Mouse (Mus musculus) kidney, postnatal 10 days (tissue): ENCODE measurements around the gene Rbm7.
A peak's percentile ranks its signal among the peaks of the same experiment; 100 is the strongest.
"Not testable (repeated sequence)": the region's sequence is repeated elsewhere in the genome, so short reads cannot be mapped to it uniquely, and the experiment has no call there.

Source experiments
- DNase-seq: peaks from one replicate; pipeline ENCODE4 v3.0.0; 2021; ENCODE audit warnings: mixed read lengths

The Rbm7 gene

GRCm38 (mm10) chr9:48494817-48495547 lies at the start of gene Rbm7, which contains the start of gene Gm5617:
TSS of gene Rbm7 (minus strand) at chr9:48495299.
TSS of gene Gm5617 (plus strand) at chr9:48495442.
- peak; percentile 97 for DNase-seq

- peak; percentile 39 for DNase-seq
Observed at GRCm38 (mm10) chr9:48538688-48539087, 43.6 kb upstream of the Rbm7 start.

- no peak for DNase-seq
Observed at GRCm38 (mm10) chr9:48538044-48538645, 43.0 kb upstream of the Rbm7 start.

GRCm38 (mm10) chr9:48537616-48538015 lies 42.5 kb upstream of the Rbm7 start:
- DNase-seq: not testable (repeated sequence)

- no peak for DNase-seq
Observed at GRCm38 (mm10) chr9:48536414-48536813, 41.3 kb upstream of the Rbm7 start.

- DNase-seq: no peak
Observed at GRCm38 (mm10) chr9:48532730-48533129, 37.6 kb upstream of the Rbm7 start.

GRCm38 (mm10) chr9:48532203-48532602 lies 37.1 kb upstream of the Rbm7 start:
- DNase-seq: no peak

- DNase-seq: no peak
Observed at GRCm38 (mm10) chr9:48531294-48531693, 36.2 kb upstream of the Rbm7 start.

- DNase-seq: no peak
Observed at GRCm38 (mm10) chr9:48526520-48526919, 31.4 kb upstream of the Rbm7 start.

- no peak for DNase-seq
Observed at GRCm38 (mm10) chr9:48525566-48525965, 30.5 kb upstream of the Rbm7 start.

- DNase-seq: not testable (repeated sequence)
Observed at GRCm38 (mm10) chr9:48520405-48520804, 25.3 kb upstream of the Rbm7 start.

- peak; percentile 41 for DNase-seq
Observed at GRCm38 (mm10) chr9:48517372-48518130, 22.5 kb upstream of the Rbm7 start.

- no peak for DNase-seq
Observed at GRCm38 (mm10) chr9:48516615-48517371, 21.7 kb upstream of the Rbm7 start.

GRCm38 (mm10) chr9:48515332-48515731 lies 20.2 kb upstream of the Rbm7 start:
- DNase-seq: peak; percentile 37

- no peak for DNase-seq
Observed at GRCm38 (mm10) chr9:48510134-48510533, 15.0 kb upstream of the Rbm7 start.

- DNase-seq: no peak
Observed at GRCm38 (mm10) chr9:48504741-48505365, 9.8 kb upstream of the Rbm7 start.

GRCm38 (mm10) chr9:48503001-48503400 lies 7.9 kb upstream of the Rbm7 start:
- no peak for DNase-seq

- DNase-seq: no peak
Observed at GRCm38 (mm10) chr9:48501192-48501591, 6.1 kb upstream of the Rbm7 start.

GRCm38 (mm10) chr9:48495548-48495932 lies 441 bp upstream of the Rbm7 start:
- no peak for DNase-seq

- no peak for DNase-seq
Observed at GRCm38 (mm10) chr9:48481214-48482134, 13.6 kb downstream of the Rbm7 start.
